Comparison of ENCODE assay signal across 29 mouse cellular contexts in genomic region chr7:28787884-28788283, GRCm38 (mm10). TPM values are rescaled to one million over a fixed set of nuclear protein-coding genes. Genes with fewer than 3 reads are reported as not detected.
DNase-seq lines count a peak whose midpoint lies in the region; ATAC-seq and TF ChIP-seq lines count a peak whose summit lies in the region.
"Had no signal": no experiment of that assay in that cellular context is flagged by ENCODE, and none has a peak within 500 bp of the region (broad histone marks: within the 10 kb centered on the region; RNA-seq: fewer than 3 reads in every experiment).

No protein-coding gene starts in this region.

- H3K4me1 ChIP-seq in spleen, adult 2 months (ENCODE audit: control insufficient read depth, insufficient read depth, insufficient read length), result peaks cover 51% of the 10 kb centered on the region
- H3K4me1 ChIP-seq in bone marrow, adult 2 months (ENCODE audit: control insufficient read depth, insufficient read depth, low read length), result peaks cover 3% of the 10 kb centered on the region; the same call in 1 of the 2 replicates
- H3K4me1 ChIP-seq in limb, embryonic 10.5 days, result peaks cover 52% of the 10 kb centered on the region
- H3K4me1 ChIP-seq in hindbrain, embryonic 16.5 days (ENCODE audit: control insufficient read depth, insufficient read depth, low read depth, low read length), result no peaks in the 10 kb centered on the region
- H3K4me1 ChIP-seq: hindbrain, embryonic 15.5 days had no signal

- TF ChIP-seq CTCF in spleen, adult 2 months (IDR thresholded peaks at IDR 0.05; ENCODE audit: extremely low read depth, insufficient read depth, insufficient read length, insufficient replicate concordance), result no peak
- TF ChIP-seq CTCF in bone marrow, adult 2 months (IDR thresholded peaks at IDR 0.05; ENCODE audit: control insufficient read depth, insufficient read depth, low read length), result no peak

- no peak for ATAC-seq in hindbrain, embryonic 16.5 days
- ATAC-seq: forebrain, embryonic 14.5 days; intestine, embryonic 15.5 days had no signal

- H3K9me3 ChIP-seq in limb, embryonic 10.5 days (replicated peaks), result no peaks in the 10 kb centered on the region
- H3K9me3 ChIP-seq in hindbrain, embryonic 16.5 days (ENCODE audit: control insufficient read depth, low read length), result no peaks in the 10 kb centered on the region
- H3K9me3 ChIP-seq: forebrain, embryonic 10.5 days; hindbrain, embryonic 12.5 days; hindbrain, embryonic 15.5 days; intestine, embryonic 15.5 days had no signal

- DNase-seq in adrenal gland, postnatal 14 days, result peak; percentile 17
- DNase-seq in adrenal gland, adult 18-20 months (ENCODE audit: low spot score in 2 of 2), result no peak
- DNase-seq in spleen, adult 2 months (ENCODE audit: low read depth in 1 of 2, low spot score in 2 of 2), result peak in 1 of 2 experiments; percentile 48
- DNase-seq in spleen, postnatal 4 days (ENCODE audit: low spot score in 2 of 2), result no peak
- DNase-seq in limb, embryonic 10.5 days (ENCODE audit: low spot score), result no peak
- no peak for DNase-seq in urinary bladder, adult 18-20 months (ENCODE audit: low spot score in 2 of 2)
- DNase-seq: adrenal gland, adult 8-10 months; adrenal gland, postnatal 36 days; cerebellum, adult 11 months; cerebellum, adult 2 months; cerebellum, adult 9-11 months; cerebellum, postnatal 25 days; gastrocnemius, postnatal 25 days; heart, adult 18-20 months had no signal

- no peak overlapping the region for H3K4me2 ChIP-seq in hindbrain, embryonic 16.5 days (ENCODE audit: low read length)
- H3K4me2 ChIP-seq: hindbrain, embryonic 12.5 days; hindbrain, embryonic 15.5 days; intestine, embryonic 15.5 days had no signal

- H3K27ac ChIP-seq in spleen, adult 2 months (ENCODE audit: insufficient read depth, low read length), result peak overlapping the region; percentile 88
- peak overlapping the region; percentile 20; the same call in 1 of the 2 replicates for H3K27ac ChIP-seq in bone marrow, adult 2 months (ENCODE audit: control insufficient read depth, insufficient read depth, low read depth, low read length, poor library complexity)
- 0 out of 2 replicates have a peak overlapping the region, but pooled peaks have one; percentile 75 for H3K27ac ChIP-seq in limb, embryonic 10.5 days
- no peak overlapping the region for H3K27ac ChIP-seq in hindbrain, embryonic 16.5 days (ENCODE audit: low read depth, low read length)
- H3K27ac ChIP-seq: forebrain, embryonic 10.5 days; hindbrain, embryonic 12.5 days; hindbrain, embryonic 15.5 days; intestine, embryonic 15.5 days had no signal

- WGBS in spleen, adult 2 months, result 61% methylated on average over 9 of the region's 9 CpGs
- WGBS in bone marrow, adult 2 months, result 79% methylated on average over 9 of the region's 9 CpGs
- 92% methylated on average over 9 of the region's 9 CpGs for WGBS in limb, embryonic 10.5 days
- 92% methylated on average over 9 of the region's 9 CpGs for WGBS in hindbrain, embryonic 16.5 days

- H3K27me3 ChIP-seq in spleen, adult 2 months (ENCODE audit: control insufficient read depth, insufficient read depth, low read length), result no peaks in the 10 kb centered on the region
- H3K27me3 ChIP-seq in limb, embryonic 10.5 days (ENCODE audit: low read depth, poor library complexity, severe bottlenecking), result no peaks in the 10 kb centered on the region
- no peaks in the 10 kb centered on the region for H3K27me3 ChIP-seq in hindbrain, embryonic 16.5 days (replicated peaks; ENCODE audit: control insufficient read depth, insufficient read depth, low read length)
- H3K27me3 ChIP-seq: hindbrain, embryonic 12.5 days; hindbrain, embryonic 15.5 days; intestine, embryonic 15.5 days had no signal

- H3K4me3 ChIP-seq in spleen, adult 2 months (ENCODE audit: extremely low read depth, insufficient read depth, insufficient read length), result no peak overlapping the region; the same call in 1 of the 2 replicates
- no peak overlapping the region for H3K4me3 ChIP-seq in bone marrow, adult 2 months (replicated peaks; ENCODE audit: control insufficient read depth, low read depth, low read length)
- no peak overlapping the region for H3K4me3 ChIP-seq in limb, embryonic 10.5 days
- no peak overlapping the region for H3K4me3 ChIP-seq in hindbrain, embryonic 16.5 days (ENCODE audit: low read length)
- H3K4me3 ChIP-seq: forebrain, embryonic 10.5 days; hindbrain, embryonic 12.5 days; hindbrain, embryonic 15.5 days; intestine, embryonic 15.5 days had no signal

- no peaks in the 10 kb centered on the region for H3K36me3 ChIP-seq in spleen, adult 2 months (ENCODE audit: control insufficient read depth, insufficient read depth, low read length)
- peaks cover 41% of the 10 kb centered on the region for H3K36me3 ChIP-seq in limb, embryonic 10.5 days
- peaks cover 3% of the 10 kb centered on the region for H3K36me3 ChIP-seq in hindbrain, embryonic 16.5 days (ENCODE audit: control insufficient read depth, insufficient read depth, low read length)
- H3K36me3 ChIP-seq: intestine, embryonic 15.5 days had no signal

- no peak overlapping the region for H3K9ac ChIP-seq in hindbrain, embryonic 16.5 days (ENCODE audit: low read depth, low read length)
- H3K9ac ChIP-seq: hindbrain, embryonic 12.5 days; hindbrain, embryonic 15.5 days; intestine, embryonic 15.5 days had no signal

- no peak for TF ChIP-seq POLR2A in spleen, adult 2 months (IDR thresholded peaks at IDR 0.05; ENCODE audit: low read depth, low read length)
- no peak for TF ChIP-seq POLR2A in bone marrow, adult 2 months (IDR thresholded peaks at IDR 0.05; ENCODE audit: borderline replicate concordance, control insufficient read depth, low read depth, low read length)

RNA-seq across cellular contexts. Expression of gene Rinl, which starts 0.9 kb away (rescaled TPM):
- total RNA-seq in adrenal gland, postnatal 14 days (2021), result 3.1 and 7.3 TPM in 2 replicates
- total RNA-seq in adrenal gland, adult 18-20 months (2021), result 1 to 10 TPM; 2.6 to 3.2 TPM
- 35.4 and 36.4 TPM in 2 replicates for polyA plus RNA-seq in spleen, adult 2 months (2012; rRNA removed)
- 29.1 and 94.3 TPM in 2 replicates for polyA plus RNA-seq in bone marrow, adult 2 months (2011; ENCODE audit: insufficient read depth, insufficient read length, low replicate concordance, missing spikeins)
- 2.7 and 3.0 TPM in 2 replicates for polyA plus RNA-seq in limb, embryonic 10.5 days (2016; fragmentation: Nextera tagmentation; extraction: Ambion mirVana)
- 2.8 and 2.9 TPM in 2 replicates for polyA plus RNA-seq in hindbrain, embryonic 16.5 days (2015; fragmentation: Nextera tagmentation; extraction: Ambion mirVana)

RNA-seq across cellular contexts. Expression of gene Hnrnpl, which starts 20.5 kb away (rescaled TPM):
- 423 and 480 TPM in 2 replicates for total RNA-seq in adrenal gland, postnatal 14 days (2021)
- 100 to 1,000 TPM; 327 to 346 TPM for total RNA-seq in adrenal gland, adult 18-20 months (2021)
- 189 and 209 TPM in 2 replicates for polyA plus RNA-seq in spleen, adult 2 months (2012; rRNA removed)
- 274 and 541 TPM in 2 replicates for polyA plus RNA-seq in bone marrow, adult 2 months (2011; ENCODE audit: insufficient read depth, insufficient read length, low replicate concordance, missing spikeins)
- polyA plus RNA-seq in limb, embryonic 10.5 days (2016; fragmentation: Nextera tagmentation; extraction: Ambion mirVana), result 335 and 336 TPM in 2 replicates
- polyA plus RNA-seq in hindbrain, embryonic 16.5 days (2015; fragmentation: Nextera tagmentation; extraction: Ambion mirVana), result 117 and 127 TPM in 2 replicates

RNA-seq across cellular contexts. Expression of gene Nfkbib, which starts 20.6 kb away (rescaled TPM):
- 38.5 and 43.0 TPM in 2 replicates for total RNA-seq in adrenal gland, postnatal 14 days (2021)
- total RNA-seq in adrenal gland, adult 18-20 months (2021), result 10 to 100 TPM; 44.0 to 55.4 TPM
- 51.1 and 67.9 TPM in 2 replicates for polyA plus RNA-seq in spleen, adult 2 months (2012; rRNA removed)
- 7.9 and 12.1 TPM in 2 replicates for polyA plus RNA-seq in bone marrow, adult 2 months (2011; ENCODE audit: insufficient read depth, insufficient read length, low replicate concordance, missing spikeins)
- 50.5 and 63.1 TPM in 2 replicates for polyA plus RNA-seq in limb, embryonic 10.5 days (2016; fragmentation: Nextera tagmentation; extraction: Ambion mirVana)
- 70.2 and 72.2 TPM in 2 replicates for polyA plus RNA-seq in hindbrain, embryonic 16.5 days (2015; fragmentation: Nextera tagmentation; extraction: Ambion mirVana)

RNA-seq across cellular contexts. Expression of gene Sirt2, which starts 21.3 kb away (rescaled TPM):
- total RNA-seq in adrenal gland, postnatal 14 days (2021), result 66.5 and 78.3 TPM in 2 replicates
- total RNA-seq in adrenal gland, adult 18-20 months (2021), result 10 to 100 TPM; 78.1 to 86.7 TPM
- 48.4 and 53.3 TPM in 2 replicates for polyA plus RNA-seq in spleen, adult 2 months (2012; rRNA removed)
- 18.7 and 28.3 TPM in 2 replicates for polyA plus RNA-seq in bone marrow, adult 2 months (2011; ENCODE audit: insufficient read depth, insufficient read length, low replicate concordance, missing spikeins)
- 59.8 and 74.5 TPM in 2 replicates for polyA plus RNA-seq in limb, embryonic 10.5 days (2016; fragmentation: Nextera tagmentation; extraction: Ambion mirVana)
- polyA plus RNA-seq in hindbrain, embryonic 16.5 days (2015; fragmentation: Nextera tagmentation; extraction: Ambion mirVana), result 128 and 130 TPM in 2 replicates

RNA-seq across cellular contexts. Expression of gene Ccer2, which starts 31.9 kb away (rescaled TPM):
- not detected in 2 replicates for total RNA-seq in adrenal gland, postnatal 14 days (2021)
- not detected for total RNA-seq in adrenal gland, adult 18-20 months (2021)
- not detected in 2 replicates for polyA plus RNA-seq in spleen, adult 2 months (2012; rRNA removed)
- not detected in 2 replicates for polyA plus RNA-seq in bone marrow, adult 2 months (2011; ENCODE audit: insufficient read depth, insufficient read length, low replicate concordance, missing spikeins)
- not detected in 2 replicates for polyA plus RNA-seq in limb, embryonic 10.5 days (2016; fragmentation: Nextera tagmentation; extraction: Ambion mirVana)
- 0.72 and 1.1 TPM in 2 replicates for polyA plus RNA-seq in hindbrain, embryonic 16.5 days (2015; fragmentation: Nextera tagmentation; extraction: Ambion mirVana)
- total RNA-seq: adrenal gland, adult 8-10 months; adrenal gland, postnatal 36 days; common myeloid progenitor, adult 5-6 weeks; gastrocnemius, adult 8-10 months; gastrocnemius, postnatal 25 days; heart, adult 18-20 months; heart, postnatal 25 days; hematopoietic stem cell, adult 5-6 weeks; MEL had no signal
- polyA plus RNA-seq: forebrain, embryonic 10.5 days; forebrain, embryonic 14.5 days; gonadal fat pad, adult 2 months; heart, embryonic 14.5 days; heart, postnatal 0 days; intestine, embryonic 15.5 days had no signal
